Mouse (Mus musculus): ENCODE data around the gene Rogdi. TPM values are rescaled to one million over a fixed set of nuclear protein-coding genes. Genes with fewer than 3 reads are reported as not detected.
A peak's percentile ranks its signal among the peaks of the same experiment; 100 is the strongest.

Rogdi gene
- total RNA-seq (2021), result 100 to 1,000 TPM; 198 to 216 TPM
- long read RNA-seq, experiment 1, transcript Rogdi-207 (11 exons, 1,355 nt), result major isoform, 161 of 264 reads
- long read RNA-seq, experiment 1, partial matches to known transcripts, result 16 of 264 reads
- long read RNA-seq, experiment 1, other reads (novel, unspliced or antisense), result 86 of 264 reads
- long read RNA-seq, experiment 2, transcript Rogdi-207 (11 exons, 1,355 nt), result major isoform, 120 of 178 reads
- long read RNA-seq, experiment 2, partial matches to known transcripts, result 6 of 178 reads
- long read RNA-seq, experiment 2, other reads (novel, unspliced or antisense), result 51 of 178 reads

DNA sequence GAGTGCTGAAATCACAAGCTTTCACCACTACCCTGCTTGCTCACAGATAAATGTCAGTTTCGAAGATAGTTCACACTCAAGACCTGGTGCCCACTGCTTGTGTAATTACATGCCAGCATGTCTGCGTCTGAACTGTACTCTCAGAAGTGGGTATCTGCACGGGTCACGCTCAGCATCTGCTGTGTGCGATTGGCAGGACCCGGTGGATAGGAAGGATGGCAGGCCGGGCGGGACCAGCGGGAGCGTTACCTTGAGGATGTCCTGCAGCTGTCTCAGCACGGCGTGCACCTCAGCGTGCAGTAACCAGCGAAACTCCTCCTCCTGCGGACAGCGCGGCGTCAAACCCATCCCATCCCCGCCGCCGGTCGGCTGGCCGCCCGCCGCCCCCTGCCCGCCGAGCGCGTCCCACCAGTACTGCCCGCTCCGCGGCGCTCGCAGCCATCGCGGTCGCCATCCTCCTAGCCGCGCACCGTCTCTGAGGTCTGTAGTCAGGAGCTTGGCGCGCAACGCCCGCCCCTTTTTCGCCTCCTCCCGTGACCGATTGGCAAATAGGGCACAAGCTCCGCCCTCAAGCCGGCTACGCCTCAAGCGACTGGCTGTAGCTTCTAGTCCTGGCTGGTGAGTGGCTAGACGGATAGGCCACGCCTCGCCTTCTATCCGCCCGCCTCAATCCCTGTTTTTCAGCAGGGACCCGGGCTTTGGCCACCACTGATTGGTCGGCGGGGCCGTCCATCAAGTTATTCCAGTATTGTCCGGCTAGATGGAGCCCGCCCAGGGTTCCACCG, at the start of gene Rogdi:
Gene Rogdi, minus strand, starts transcription at position 500 of the 785 bp plus-strand sequence.
- DNase-seq (ENCODE audit: low spot score in 2 of 2), result peak; percentile 95 to 98

DNA sequence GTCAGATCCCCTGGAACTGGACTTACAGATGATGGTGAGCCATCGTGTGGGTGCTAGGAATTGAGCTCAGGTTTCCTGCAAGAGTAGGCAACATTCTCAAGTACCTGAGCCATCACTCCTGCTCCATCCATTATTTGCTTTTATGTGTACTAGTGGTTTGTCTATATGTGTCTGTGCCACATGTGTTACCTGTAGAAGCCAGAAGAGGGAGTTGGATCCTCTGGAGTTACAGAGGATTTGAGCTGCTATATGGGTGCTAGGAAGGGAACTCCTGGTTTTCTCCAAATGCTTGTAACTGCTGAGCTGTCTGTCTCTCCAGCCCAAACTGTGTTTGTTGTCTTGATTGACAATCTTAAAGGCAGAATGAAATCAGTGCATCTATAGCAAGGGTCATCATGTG, 44.8 kb upstream of the Rogdi start:
- DNase-seq (ENCODE audit: low spot score in 2 of 2), result no peak

DNA sequence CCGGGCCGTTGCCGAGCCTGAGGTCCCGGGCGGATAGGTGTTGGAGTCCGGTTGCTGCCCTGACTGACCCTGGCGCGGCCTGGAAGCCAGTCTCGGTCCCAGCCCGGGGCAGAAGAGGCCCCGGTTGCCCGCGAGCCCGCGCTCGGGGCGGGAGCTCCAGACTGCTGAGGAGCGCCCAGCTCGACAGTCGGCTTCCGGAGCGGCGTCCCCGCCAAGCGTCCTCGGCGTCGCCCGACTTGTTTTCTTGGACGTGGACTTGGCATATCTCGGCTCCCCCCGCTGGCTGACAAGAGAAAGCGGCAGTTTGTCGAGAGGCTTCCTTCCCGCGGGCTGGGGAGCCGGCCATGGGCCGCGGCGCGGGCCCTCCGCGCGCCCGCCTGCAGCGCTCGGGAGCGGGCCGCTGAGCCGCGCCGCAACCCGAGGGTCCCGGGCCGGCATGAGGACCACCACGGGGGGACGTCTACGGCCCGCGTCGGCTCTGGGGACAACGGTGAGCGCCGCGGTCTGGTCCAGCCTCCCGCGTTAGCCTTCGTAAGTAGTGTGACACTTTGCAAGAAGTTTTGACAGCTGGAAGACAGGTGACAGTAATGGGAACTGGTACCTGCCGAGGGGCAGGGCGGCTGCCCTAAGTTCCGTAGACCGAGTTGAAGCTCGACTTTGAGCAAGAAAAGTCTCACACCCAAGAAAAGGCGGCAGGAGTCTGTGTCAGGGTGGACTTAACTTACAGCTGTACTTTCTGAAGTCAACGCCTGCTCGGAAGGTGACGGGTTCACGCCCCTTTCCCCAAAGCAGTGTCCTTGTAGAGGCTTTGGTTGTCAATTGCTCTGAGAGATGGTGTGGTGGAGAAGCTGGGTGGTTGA, 37.1 kb upstream of the Rogdi start:
- peak; percentile 62 to 77 for DNase-seq (ENCODE audit: low spot score in 2 of 2)

DNA sequence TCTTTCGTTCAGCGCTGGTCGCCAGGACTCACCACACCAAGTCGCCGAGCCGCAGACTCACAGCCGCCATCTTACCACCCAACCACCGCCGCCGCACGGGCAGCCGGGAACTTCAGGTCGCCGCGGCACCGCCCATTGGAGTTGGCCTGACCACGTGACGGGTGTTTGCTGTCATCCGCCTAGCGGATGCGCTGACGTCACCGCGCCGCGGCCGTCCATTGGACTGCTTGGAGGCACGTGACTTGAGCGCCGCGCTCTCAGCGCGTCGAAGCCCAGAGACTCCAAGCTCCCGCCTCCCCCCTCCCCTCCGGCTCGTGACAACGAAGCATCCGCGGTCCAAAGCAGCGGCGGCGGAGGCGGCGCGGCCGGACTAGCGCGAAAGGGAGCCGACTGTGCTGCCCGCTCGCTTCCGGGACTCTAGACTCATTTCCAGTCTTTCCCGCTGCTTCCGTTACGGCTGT, 36.5 kb upstream of the Rogdi start, which contains the start of the genes Glyr1 and Ubn1:
Gene Glyr1, minus strand, starts transcription at position 90 of the 461 bp plus-strand sequence.
Gene Ubn1, plus strand, starts transcription at position 284 of the 461 bp plus-strand sequence.
- peak; percentile 99 to 100 for DNase-seq (ENCODE audit: low spot score in 2 of 2)

DNA sequence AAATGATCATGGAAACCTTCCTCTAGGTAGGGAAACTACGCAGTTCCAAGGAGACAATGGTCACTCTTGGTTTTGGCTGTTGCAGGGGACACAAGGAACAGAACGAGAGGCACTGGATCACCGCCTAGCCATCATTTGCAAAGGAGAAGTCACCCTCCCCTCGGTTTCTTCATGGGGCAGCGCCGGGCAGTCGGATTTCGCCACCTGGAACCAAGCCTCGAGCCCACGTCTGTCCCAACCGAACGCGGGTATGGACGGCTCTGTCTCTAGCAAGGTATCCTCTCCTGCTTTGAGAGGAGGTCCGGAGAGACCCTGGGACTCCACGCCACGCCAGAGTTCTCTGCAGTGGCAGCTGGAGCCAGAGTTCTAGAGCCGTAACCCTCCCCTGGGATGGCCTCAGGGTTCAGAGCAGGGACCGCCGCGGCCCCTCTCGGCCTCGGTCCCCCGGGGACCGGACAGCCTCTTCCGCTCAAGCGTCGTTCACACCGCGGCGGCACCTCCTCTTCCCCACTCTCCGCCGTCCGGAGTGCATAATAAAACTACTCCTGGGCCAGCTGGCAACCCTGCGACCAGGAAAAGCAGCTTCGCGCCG, 35.9 kb upstream of the Rogdi start:
- no peak for DNase-seq (ENCODE audit: low spot score in 2 of 2)

DNA sequence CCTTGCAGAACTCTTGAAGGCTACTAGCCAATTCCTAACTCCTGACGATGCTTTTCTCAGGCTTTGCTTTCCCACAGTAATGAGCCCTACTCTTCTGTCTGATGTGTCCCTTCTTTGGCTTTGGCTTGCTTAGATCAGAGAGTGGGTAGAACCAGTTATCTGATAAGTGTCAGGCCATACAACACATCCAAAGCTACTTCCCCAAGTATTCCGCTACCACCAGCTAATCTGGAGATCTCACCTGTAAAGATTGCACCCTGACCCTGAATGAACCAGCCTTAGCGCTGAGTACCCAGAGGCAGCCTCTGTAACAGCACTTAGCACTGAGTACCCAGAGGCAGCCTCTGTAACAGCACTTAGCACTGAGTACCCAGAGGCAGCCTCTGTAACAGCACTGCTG, 32.0 kb upstream of the Rogdi start:
- no peak for DNase-seq (ENCODE audit: low spot score in 2 of 2)

DNA sequence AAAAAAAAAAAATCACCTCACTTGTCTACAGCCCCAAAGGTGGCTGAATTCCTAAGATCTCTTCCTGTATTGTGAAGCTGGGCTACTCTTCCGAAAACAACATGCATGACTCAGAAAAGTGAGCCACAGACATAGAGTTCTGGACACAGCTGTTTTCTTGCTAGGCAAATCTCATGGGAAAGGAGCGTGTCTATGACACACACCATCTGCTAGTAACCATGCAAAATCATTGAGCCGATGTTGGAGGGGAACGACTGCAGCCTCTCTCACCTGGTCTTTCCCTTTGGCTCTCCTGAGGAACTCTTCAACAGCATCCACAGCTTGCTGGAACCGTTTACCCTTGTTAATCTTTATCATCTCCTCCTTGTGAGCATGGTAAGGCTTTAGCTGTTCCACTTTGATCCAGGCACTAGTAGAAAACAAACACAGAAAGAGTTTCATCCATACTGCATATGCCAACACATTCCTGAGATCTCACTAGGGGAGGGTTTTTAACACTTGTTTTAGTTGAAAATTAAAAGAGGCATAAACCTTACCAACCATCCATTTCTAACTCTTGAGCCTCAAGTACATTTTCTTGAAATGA, 23.4 kb upstream of the Rogdi start:
- no peak for DNase-seq (ENCODE audit: low spot score in 2 of 2)

DNA sequence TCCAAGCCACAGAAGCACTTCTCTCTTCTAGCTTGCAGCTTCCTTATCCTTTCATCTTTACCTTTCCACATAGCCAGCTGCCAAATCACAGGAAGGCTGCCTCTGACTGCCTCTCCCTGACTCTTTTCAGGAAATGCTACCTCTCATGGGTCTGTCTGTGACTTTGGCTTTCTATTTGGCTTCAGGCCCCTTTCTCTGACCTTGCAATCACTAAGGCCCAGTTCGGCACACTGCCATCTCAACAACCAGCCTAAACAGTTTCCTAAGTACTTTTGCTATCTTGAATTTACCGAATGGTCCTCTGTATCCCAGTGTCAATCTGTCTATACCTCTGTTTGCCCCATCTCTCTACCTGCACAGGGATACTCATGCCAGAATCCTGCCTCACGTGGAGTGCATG, 22.2 kb upstream of the Rogdi start:
- no peak for DNase-seq (ENCODE audit: low spot score in 2 of 2)

DNA sequence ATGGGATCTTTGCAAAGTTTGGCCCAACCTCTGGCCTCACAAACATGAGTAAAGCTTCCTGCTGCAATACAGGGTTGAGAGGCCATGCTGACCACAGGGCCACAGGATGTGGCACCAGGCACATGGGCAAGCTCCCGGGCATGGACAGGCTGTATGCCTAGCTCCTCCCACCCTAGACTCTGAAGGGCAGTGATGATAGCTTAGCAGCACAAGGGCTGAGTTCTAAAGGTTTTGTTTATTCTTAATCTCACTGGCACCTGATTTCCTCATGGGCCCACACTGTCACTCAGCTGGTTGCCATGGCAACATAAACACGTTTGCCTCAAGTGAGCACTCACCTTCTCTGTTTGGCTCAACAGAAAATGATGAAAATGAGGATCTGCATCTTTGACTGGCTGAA, 16.5 kb upstream of the Rogdi start:
- no peak for DNase-seq (ENCODE audit: low spot score in 2 of 2)

DNA sequence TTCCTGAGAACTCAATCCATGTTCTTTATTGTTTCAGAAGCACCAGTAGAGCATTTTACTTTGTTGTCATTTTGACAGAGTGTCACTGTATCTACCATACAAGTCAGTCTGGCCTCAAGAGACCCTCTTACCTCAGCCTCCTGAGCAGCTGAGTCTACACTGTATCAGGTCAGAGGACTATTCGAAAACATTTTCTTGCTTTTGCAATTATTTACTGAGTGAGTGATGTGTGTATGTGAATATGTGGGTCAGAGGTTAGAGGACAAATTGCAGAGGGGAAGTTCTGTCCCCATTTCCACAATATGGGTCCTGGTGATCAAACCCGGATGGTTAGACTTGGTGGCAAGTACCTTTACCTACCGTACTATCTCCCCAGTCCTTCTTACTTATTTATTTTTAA, 10.7 kb upstream of the Rogdi start:
- DNase-seq (ENCODE audit: low spot score in 2 of 2), result no peak

DNA sequence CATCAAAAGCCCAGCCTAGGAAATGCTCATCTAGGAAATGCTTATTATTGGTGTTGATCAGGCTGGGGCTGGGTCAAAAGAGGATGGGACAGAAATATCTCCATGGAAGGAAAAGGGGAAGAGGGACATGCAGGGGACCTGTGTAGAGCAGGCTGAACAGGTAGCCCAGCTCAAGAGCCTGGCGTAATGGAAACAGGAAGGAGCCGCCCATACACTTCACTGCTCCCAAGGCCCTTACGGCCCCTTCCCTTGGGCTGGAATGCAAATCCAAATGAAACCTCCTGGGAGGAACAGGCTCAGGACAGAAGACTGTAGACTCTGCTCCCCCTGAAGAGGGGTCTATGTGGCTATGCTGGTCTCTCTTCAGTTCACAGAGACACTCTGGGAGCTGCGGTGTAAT, 1.2 kb upstream of the Rogdi start:
- DNase-seq (ENCODE audit: low spot score in 2 of 2), result no peak

DNA sequence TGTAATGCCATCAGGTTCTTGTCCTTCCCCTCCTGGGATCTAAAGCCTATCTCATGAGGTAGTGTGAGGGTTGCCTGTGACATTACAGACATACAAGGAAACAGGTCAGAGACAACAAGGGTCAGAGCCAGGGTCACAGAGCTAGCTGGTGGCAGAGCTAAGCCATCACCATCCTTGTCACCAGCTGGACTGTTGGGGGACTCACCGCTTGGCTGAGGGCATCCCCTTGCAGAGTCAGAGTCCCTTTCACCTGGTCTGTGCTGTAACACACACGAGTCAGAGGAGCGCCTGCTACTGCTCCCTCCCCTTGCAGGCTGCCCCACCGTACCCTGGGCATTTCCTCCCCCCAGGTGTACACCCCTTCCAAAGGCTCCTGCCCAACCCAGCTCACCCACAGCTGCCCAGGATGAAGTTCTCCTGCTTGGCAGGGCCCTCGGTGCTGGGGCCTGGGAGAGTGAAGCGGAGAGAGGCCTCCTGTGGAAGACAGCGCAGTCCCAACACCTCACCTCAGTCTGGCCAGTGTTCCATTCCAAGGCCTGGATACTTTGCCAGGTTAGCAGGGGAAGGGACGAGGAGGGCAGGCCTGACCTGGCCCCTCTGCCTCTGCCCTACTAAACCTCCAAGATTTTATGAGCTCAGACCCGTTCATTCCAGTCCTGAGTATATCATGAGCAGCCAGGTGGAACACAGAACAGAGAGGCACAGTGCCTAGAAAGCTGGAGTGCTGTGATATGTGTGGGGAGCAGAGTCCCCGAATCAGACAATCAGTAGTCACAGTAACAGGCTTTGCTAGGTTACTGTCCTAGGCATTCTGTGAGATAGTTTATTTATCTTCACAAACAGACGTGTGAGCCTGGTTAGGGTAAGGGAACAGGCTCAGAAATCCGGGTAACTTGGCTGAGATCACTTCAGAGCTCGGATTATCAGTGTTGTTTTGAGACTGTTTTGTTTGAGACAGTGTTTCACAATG, 1.0 kb downstream of the Rogdi start:
- peak in 1 of 2 experiments; percentile 19 for DNase-seq (ENCODE audit: low spot score in 2 of 2)

DNA sequence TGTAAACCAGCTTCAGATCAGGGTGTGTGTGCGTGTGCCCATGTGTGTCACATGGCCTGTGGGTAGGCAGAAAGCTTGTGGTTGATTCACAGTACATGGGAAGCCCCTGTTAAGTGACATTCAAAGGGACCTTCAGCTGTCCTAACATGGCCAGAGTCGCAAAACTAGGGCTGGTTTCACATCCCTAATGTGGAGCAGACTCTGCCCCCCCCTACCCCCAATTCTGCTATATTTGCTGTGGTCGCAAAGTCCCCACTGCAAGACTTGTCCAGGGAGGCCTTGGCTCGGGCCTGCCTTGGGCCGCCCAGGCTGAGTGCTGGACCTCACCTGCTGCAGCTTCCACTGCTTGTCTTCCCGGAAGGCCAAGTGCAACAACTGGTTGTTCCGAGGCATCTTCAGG, 2.1 kb downstream of the Rogdi start:
- no peak for DNase-seq (ENCODE audit: low spot score in 2 of 2)

DNA sequence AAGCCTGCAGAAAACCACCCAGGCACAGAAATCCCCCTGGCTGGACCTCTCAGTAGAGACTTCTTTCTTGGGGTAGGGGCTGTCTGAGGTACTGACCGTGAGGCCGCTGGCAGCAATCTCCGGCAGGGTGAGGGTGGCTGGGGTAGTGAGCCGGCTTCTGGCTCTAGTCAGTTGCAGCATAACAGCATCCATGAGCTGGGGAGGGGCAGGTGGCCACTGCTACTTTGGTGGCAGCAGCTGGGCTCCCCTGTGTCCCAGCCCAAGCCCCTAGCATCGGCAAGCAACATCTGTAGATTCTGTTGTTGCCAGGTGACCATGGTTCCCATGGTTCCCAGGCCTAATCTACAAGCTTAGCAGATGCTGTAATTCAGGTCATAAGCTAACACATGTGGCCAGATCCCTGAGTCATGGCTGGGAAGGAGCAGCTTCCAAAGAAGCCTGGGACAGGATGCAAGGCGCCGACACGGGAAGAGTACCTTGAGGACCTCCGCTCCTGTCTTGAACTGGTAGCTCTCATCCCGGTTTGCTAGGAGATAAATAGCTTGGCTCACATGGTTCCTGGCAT, 2.9 kb downstream of the Rogdi start:
- no peak for DNase-seq (ENCODE audit: low spot score in 2 of 2)

DNA sequence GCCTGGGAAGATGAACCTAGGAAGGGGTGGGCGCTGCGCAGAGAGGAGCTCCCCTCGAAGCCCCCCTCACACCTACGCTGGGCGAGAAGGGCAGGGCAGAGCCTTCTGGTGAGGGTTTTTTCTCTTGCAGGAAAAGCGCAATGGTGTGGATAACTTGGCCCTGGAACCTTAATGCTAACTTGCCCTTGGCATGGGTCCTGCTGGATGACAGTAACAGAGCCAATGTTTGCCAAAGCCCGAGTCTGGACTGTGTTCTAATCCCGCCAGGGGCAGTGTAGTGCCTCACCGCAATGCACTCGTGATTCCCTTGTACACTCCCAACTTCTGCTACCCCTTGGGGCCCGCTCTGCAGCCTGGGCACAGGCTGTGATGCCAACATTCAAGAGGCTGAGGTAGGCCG, 5.3 kb downstream of the Rogdi start:
- no peak for DNase-seq (ENCODE audit: low spot score in 2 of 2)

DNA sequence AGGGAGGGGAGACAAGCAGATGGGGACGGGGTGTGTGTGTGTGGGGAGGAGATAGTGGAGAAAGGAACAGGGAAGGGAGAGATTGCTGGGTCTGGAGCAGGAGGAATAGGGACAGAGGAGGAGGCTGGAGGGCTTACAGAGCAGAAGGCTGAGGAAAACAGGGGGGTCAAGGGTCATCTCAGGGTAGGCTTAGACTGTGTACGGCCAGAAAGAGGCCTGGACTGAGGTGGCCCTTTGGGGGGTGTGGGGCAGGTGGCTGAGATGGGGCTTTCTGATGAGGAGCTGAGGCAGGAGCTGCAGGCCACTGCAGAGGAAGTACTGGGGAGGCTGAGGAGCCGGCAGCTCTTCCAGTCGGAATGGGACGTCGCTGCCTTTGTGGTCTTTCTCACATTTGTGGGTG, 5.9 kb downstream of the Rogdi start:
- DNase-seq (ENCODE audit: low spot score in 2 of 2), result no peak

DNA sequence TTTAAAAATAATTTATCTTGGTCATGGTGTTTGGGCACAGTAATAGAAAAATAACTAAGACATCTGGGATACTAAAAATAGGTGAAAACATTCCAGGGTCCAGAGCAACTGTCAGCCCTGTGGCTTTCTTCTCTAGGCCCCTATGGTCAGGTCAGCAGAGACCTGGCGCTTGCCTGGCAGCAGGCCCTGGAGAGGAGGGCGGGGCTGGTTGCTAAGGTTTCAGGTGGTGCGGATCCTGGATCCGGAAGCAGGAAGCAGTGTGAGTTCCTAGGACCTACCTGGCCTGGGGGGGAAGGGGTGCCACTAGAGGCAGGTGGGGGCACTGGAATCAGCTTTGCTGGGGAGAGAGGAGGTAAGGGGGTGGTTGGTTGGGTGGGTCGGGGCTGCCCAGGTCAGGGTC, 6.3 kb downstream of the Rogdi start, which contains the start of gene Smim22:
Gene Smim22, plus strand, starts transcription at position 222 of the 400 bp plus-strand sequence.
- DNase-seq (ENCODE audit: low spot score in 2 of 2), result no peak

DNA sequence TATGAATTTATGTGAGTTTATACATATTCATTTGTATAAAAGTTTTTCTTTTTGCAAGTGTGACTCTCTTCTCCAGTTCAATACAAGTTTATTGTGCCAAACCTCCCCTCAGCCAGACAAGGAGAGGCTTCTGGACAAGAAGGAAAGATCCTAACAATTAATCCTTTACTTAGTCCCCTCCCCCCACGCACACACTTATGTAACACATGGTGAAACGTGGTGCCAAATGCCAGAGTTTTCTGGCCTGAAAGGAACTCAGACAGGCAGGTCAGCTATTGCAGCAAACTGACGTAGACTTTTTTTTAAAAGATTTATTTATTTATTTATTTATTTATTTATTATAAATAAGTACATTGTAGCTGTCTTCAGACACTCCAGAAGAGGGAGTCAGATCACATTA, 12.7 kb downstream of the Rogdi start:
- no peak for DNase-seq (ENCODE audit: low spot score in 2 of 2)

DNA sequence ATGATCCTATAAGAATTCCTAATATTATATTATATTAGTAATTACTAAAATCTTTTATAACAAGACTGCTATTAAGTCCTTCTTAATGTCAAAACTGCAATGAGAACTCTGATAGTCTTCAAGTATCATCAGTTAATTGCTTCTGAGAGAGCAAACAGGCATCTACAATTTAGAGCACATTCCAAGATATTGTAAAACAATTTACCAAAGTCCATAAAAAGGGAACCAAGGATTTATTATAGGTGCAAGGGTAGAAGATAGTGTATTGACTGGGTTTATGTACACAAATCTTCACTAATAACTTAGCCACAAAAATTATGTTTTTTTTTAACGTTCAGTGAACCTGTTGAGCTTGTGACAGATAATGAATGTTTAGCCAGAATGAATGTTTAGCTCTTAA, 14.4 kb downstream of the Rogdi start:
- no peak for DNase-seq (ENCODE audit: low spot score in 2 of 2)

Measured in left cerebral cortex, adult 18-20 months (tissue).